Mouse (Mus musculus): ENCODE measurements around the gene Ebf1.

Gene Ebf1

GRCm38 (mm10) chr11:44661875-44662274 lies 44.8 kb downstream of the Ebf1 start:
- DNase-seq (ENCODE audit: low read depth in 1 of 2, low spot score in 2 of 2): no peak

- no peak for DNase-seq (ENCODE audit: low read depth in 1 of 2, low spot score in 2 of 2)
Observed at GRCm38 (mm10) chr11:44663609-44664141, 46.6 kb downstream of the Ebf1 start.

- DNase-seq (ENCODE audit: low read depth in 1 of 2, low spot score in 2 of 2): no peak
Observed at GRCm38 (mm10) chr11:44665156-44665682, 48.1 kb downstream of the Ebf1 start.

- no peak for DNase-seq (ENCODE audit: low read depth in 1 of 2, low spot score in 2 of 2)
Observed at GRCm38 (mm10) chr11:44665741-44666531, 48.8 kb downstream of the Ebf1 start.

GRCm38 (mm10) chr11:44666741-44667140 lies 49.6 kb downstream of the Ebf1 start:
- no peak for DNase-seq (ENCODE audit: low read depth in 1 of 2, low spot score in 2 of 2)

GRCm38 (mm10) chr11:44681306-44681705 lies 64.2 kb downstream of the Ebf1 start:
- DNase-seq (ENCODE audit: low read depth in 1 of 2, low spot score in 2 of 2): no peak

GRCm38 (mm10) chr11:44681995-44682394 lies 64.9 kb downstream of the Ebf1 start:
- no peak for DNase-seq (ENCODE audit: low read depth in 1 of 2, low spot score in 2 of 2)

GRCm38 (mm10) chr11:44682703-44683539 lies 65.8 kb downstream of the Ebf1 start:
- no peak for DNase-seq (ENCODE audit: low read depth in 1 of 2, low spot score in 2 of 2)

- no peak for DNase-seq (ENCODE audit: low read depth in 1 of 2, low spot score in 2 of 2)
Observed at GRCm38 (mm10) chr11:44684486-44685076, 67.5 kb downstream of the Ebf1 start.

- DNase-seq (ENCODE audit: low read depth in 1 of 2, low spot score in 2 of 2): no peak
Observed at GRCm38 (mm10) chr11:44685129-44685528, 68.0 kb downstream of the Ebf1 start.

GRCm38 (mm10) chr11:44685911-44686361 lies 68.8 kb downstream of the Ebf1 start:
- no peak for DNase-seq (ENCODE audit: low read depth in 1 of 2, low spot score in 2 of 2)

- no peak for DNase-seq (ENCODE audit: low read depth in 1 of 2, low spot score in 2 of 2)
Observed at GRCm38 (mm10) chr11:44686378-44686777, 69.3 kb downstream of the Ebf1 start.

GRCm38 (mm10) chr11:44688542-44688941 lies 71.4 kb downstream of the Ebf1 start:
- DNase-seq (ENCODE audit: low read depth in 1 of 2, low spot score in 2 of 2): no peak

- no peak for DNase-seq (ENCODE audit: low read depth in 1 of 2, low spot score in 2 of 2)
Observed at GRCm38 (mm10) chr11:44689571-44690264, 72.6 kb downstream of the Ebf1 start.

- DNase-seq (ENCODE audit: low read depth in 1 of 2, low spot score in 2 of 2): no peak
Observed at GRCm38 (mm10) chr11:44690265-44690572, 73.1 kb downstream of the Ebf1 start.

GRCm38 (mm10) chr11:44695416-44695815 lies 78.3 kb downstream of the Ebf1 start:
- no peak for DNase-seq (ENCODE audit: low read depth in 1 of 2, low spot score in 2 of 2)

- no peak for DNase-seq (ENCODE audit: low read depth in 1 of 2, low spot score in 2 of 2)
Observed at GRCm38 (mm10) chr11:44696539-44697201, 79.6 kb downstream of the Ebf1 start.

- no peak for DNase-seq (ENCODE audit: low read depth in 1 of 2, low spot score in 2 of 2)
Observed at GRCm38 (mm10) chr11:44700181-44700580, 83.1 kb downstream of the Ebf1 start.

GRCm38 (mm10) chr11:44701221-44701810 lies 84.2 kb downstream of the Ebf1 start:
- no peak for DNase-seq (ENCODE audit: low read depth in 1 of 2, low spot score in 2 of 2)

GRCm38 (mm10) chr11:44701864-44702263 lies 84.7 kb downstream of the Ebf1 start:
- no peak for DNase-seq (ENCODE audit: low read depth in 1 of 2, low spot score in 2 of 2)

All from monocyte, adult 2 months (primary cell).